11 mouse cellular contexts compared by ENCODE assay signal in genomic region chr4:137471326-137471725, GRCm38 (mm10). TPM values are rescaled to one million over a fixed set of nuclear protein-coding genes. Genes with fewer than 3 reads are reported as not detected.
DNase-seq lines count a peak whose midpoint lies in the region; ATAC-seq and TF ChIP-seq lines count a peak whose summit lies in the region.
"Had no signal": no experiment of that assay in that cellular context is flagged by ENCODE, and none has a peak within 500 bp of the region (broad histone marks: within the 10 kb centered on the region; RNA-seq: fewer than 3 reads in every experiment).

No protein-coding gene starts in this region.

- H3K4me2 ChIP-seq in forebrain, embryonic 13.5 days: no peak overlapping the region
- H3K4me2 ChIP-seq in intestine, embryonic 15.5 days (replicated peaks): peak overlapping the region; percentile 78
- H3K4me2 ChIP-seq in stomach, embryonic 14.5 days (replicated peaks; ENCODE audit: low read depth, low read length): peak overlapping the region; percentile 84
- H3K4me2 ChIP-seq: midbrain, embryonic 11.5 days had no signal

- DNase-seq in forebrain, embryonic 10.5 days (ENCODE audit: extremely low spot score, low spot score): no peak
- no peak for DNase-seq in liver, adult 2 months (ENCODE audit: extremely low read depth, low read depth, low spot score)
- DNase-seq in liver: no peak
- DNase-seq in layer of hippocampus, postnatal 36 days: no peak
- no peak for DNase-seq in layer of hippocampus, adult 8-10 months (ENCODE audit: low spot score in 2 of 2)

- H3K27me3 ChIP-seq in forebrain, embryonic 10.5 days (ENCODE audit: poor library complexity, severe bottlenecking): peaks cover 8% of the 10 kb centered on the region
- H3K27me3 ChIP-seq in forebrain, embryonic 13.5 days: no peaks in the 10 kb centered on the region; the same call in 1 of the 2 replicates
- H3K27me3 ChIP-seq in liver, adult 2 months (ENCODE audit: control insufficient read depth, insufficient read depth, low read length): no peaks in the 10 kb centered on the region
- H3K27me3 ChIP-seq in intestine, embryonic 15.5 days (replicated peaks): no peaks in the 10 kb centered on the region
- H3K27me3 ChIP-seq in stomach, embryonic 14.5 days (ENCODE audit: control insufficient read depth, insufficient read depth, low read length): no peaks in the 10 kb centered on the region

- peak overlapping the region; percentile 93 for H3K27ac ChIP-seq in forebrain, embryonic 10.5 days
- no peak overlapping the region for H3K27ac ChIP-seq in forebrain, embryonic 13.5 days
- peak overlapping the region; percentile 22; the same call in 1 of the 2 replicates for H3K27ac ChIP-seq in liver, adult 2 months (replicated peaks; ENCODE audit: insufficient read depth, low read depth, low read length)
- no peak overlapping the region for H3K27ac ChIP-seq in intestine, embryonic 15.5 days
- H3K27ac ChIP-seq in stomach, embryonic 14.5 days (ENCODE audit: low read length): peak overlapping the region; percentile 45

- 66% methylated on average over 8 of the region's 8 CpGs for WGBS in forebrain, embryonic 10.5 days
- 70% methylated on average over 8 of the region's 8 CpGs for WGBS in forebrain, embryonic 13.5 days
- WGBS in liver, adult 2 months: 77% methylated on average over 8 of the region's 8 CpGs
- 50% methylated on average over 8 of the region's 8 CpGs for WGBS in intestine, embryonic 15.5 days
- WGBS in stomach, embryonic 14.5 days: 49% methylated on average over 8 of the region's 8 CpGs

- H3K36me3 ChIP-seq in forebrain, embryonic 10.5 days (replicated peaks): peaks cover 5% of the 10 kb centered on the region; the same call in 1 of the 2 replicates
- H3K36me3 ChIP-seq in forebrain, embryonic 13.5 days (ENCODE audit: poor library complexity, severe bottlenecking): no peaks in the 10 kb centered on the region
- no peaks in the 10 kb centered on the region for H3K36me3 ChIP-seq in liver, adult 2 months (ENCODE audit: control insufficient read depth, insufficient read depth, low read length)
- H3K36me3 ChIP-seq in intestine, embryonic 15.5 days: no peaks in the 10 kb centered on the region
- no peaks in the 10 kb centered on the region for H3K36me3 ChIP-seq in stomach, embryonic 14.5 days (ENCODE audit: control insufficient read depth, insufficient read depth, low read length)

- no peak for TF ChIP-seq POLR2A in liver, adult 2 months (IDR thresholded peaks at IDR 0.05; ENCODE audit: extremely low read depth, insufficient read depth, low read length)

- peaks cover 86% of the 10 kb centered on the region for H3K4me1 ChIP-seq in forebrain, embryonic 10.5 days
- H3K4me1 ChIP-seq in forebrain, embryonic 13.5 days: peaks cover 31% of the 10 kb centered on the region
- 0 out of 2 replicates have a peak, but pooled peaks cover 3% of the 10 kb centered on the region for H3K4me1 ChIP-seq in liver, adult 2 months (ENCODE audit: control insufficient read depth, insufficient read depth, low read length)
- H3K4me1 ChIP-seq in intestine, embryonic 15.5 days (replicated peaks): peaks cover 76% of the 10 kb centered on the region
- H3K4me1 ChIP-seq in stomach, embryonic 14.5 days (ENCODE audit: control insufficient read depth, insufficient read depth, low read length): peaks cover 55% of the 10 kb centered on the region

- no peaks in the 10 kb centered on the region for H3K9me3 ChIP-seq in forebrain, embryonic 10.5 days
- no peaks in the 10 kb centered on the region for H3K9me3 ChIP-seq in forebrain, embryonic 13.5 days (replicated peaks)
- H3K9me3 ChIP-seq in intestine, embryonic 15.5 days: no peaks in the 10 kb centered on the region
- no peaks in the 10 kb centered on the region for H3K9me3 ChIP-seq in stomach, embryonic 14.5 days (ENCODE audit: control insufficient read depth, low read depth, low read length)

- no peak overlapping the region for H3K9ac ChIP-seq in forebrain, embryonic 13.5 days
- no peak overlapping the region for H3K9ac ChIP-seq in liver, adult 2 months (ENCODE audit: low read depth, low read length)
- peak overlapping the region; percentile 17; the same call in 1 of the 2 replicates for H3K9ac ChIP-seq in intestine, embryonic 15.5 days
- H3K9ac ChIP-seq in stomach, embryonic 14.5 days (replicated peaks; ENCODE audit: low read depth, low read length): no peak overlapping the region

- no peak for TF ChIP-seq CTCF in liver, adult 2 months (IDR thresholded peaks at IDR 0.05; ENCODE audit: low read depth, low read length)

- peak overlapping the region; percentile 85; the same call in 1 of the 2 replicates for H3K4me3 ChIP-seq in forebrain, embryonic 10.5 days
- no peak overlapping the region for H3K4me3 ChIP-seq in forebrain, embryonic 13.5 days
- peak overlapping the region; percentile 31; the same call in 1 of the 2 replicates for H3K4me3 ChIP-seq in liver, adult 2 months (ENCODE audit: insufficient read depth, low read depth, low read length)
- 0 out of 2 replicates have a peak overlapping the region, but pooled peaks have one; percentile 73 for H3K4me3 ChIP-seq in intestine, embryonic 15.5 days (replicated peaks)
- H3K4me3 ChIP-seq in stomach, embryonic 14.5 days (ENCODE audit: low read depth, low read length): no peak overlapping the region

- H3K79me2 ChIP-seq in liver, adult 2 months (ENCODE audit: control insufficient read depth, insufficient read depth, low read length): peaks cover 4% of the 10 kb centered on the region; the same call in 1 of the 2 replicates

- no peak for ATAC-seq in forebrain, embryonic 13.5 days
- no peak for ATAC-seq in intestine, embryonic 15.5 days
- no peak for ATAC-seq in stomach, embryonic 14.5 days (ENCODE audit: insufficient number of reproducible peaks, insufficient read depth, low FRiP score, low read depth)

RNA-seq across cellular contexts. Expression of gene Hspg2, which starts 2.8 kb away (rescaled TPM):
- 15.6 and 17.9 TPM in 2 replicates for polyA plus RNA-seq in forebrain, embryonic 10.5 days (2016; fragmentation: Nextera tagmentation; extraction: Ambion mirVana)
- polyA plus RNA-seq in forebrain, embryonic 13.5 days (2015; fragmentation: Nextera tagmentation; extraction: Ambion mirVana): 4.8 and 6.5 TPM in 2 replicates
- 7.2 and 11.8 TPM in 2 replicates for total RNA-seq in liver, adult 2 months (2014; rRNA removed)
- polyA plus RNA-seq in liver, adult 2 months (2012; rRNA removed): 7.2 and 7.6 TPM in 2 replicates
- polyA plus RNA-seq in intestine, embryonic 15.5 days (2015; fragmentation: Nextera tagmentation; extraction: Ambion mirVana): 20.9 and 23.0 TPM in 2 replicates
- 42.6 and 44.1 TPM in 2 replicates for polyA plus RNA-seq in stomach, embryonic 14.5 days (2014; fragmentation: Nextera tagmentation; extraction: Ambion mirVana)
- 1 to 10 TPM; 6.4 to 7.3 TPM for total RNA-seq in layer of hippocampus, postnatal 36 days (2021)
- total RNA-seq in layer of hippocampus, adult 8-10 months (2022): 1 to 10 TPM; 4.2 to 6.1 (median 5.6) TPM

RNA-seq across cellular contexts. Expression of gene 1700013G24Rik, which starts 18.2 kb away (rescaled TPM):
- polyA plus RNA-seq in forebrain, embryonic 10.5 days (2016; fragmentation: Nextera tagmentation; extraction: Ambion mirVana): not detected in 2 replicates
- not detected in 2 replicates for polyA plus RNA-seq in forebrain, embryonic 13.5 days (2015; fragmentation: Nextera tagmentation; extraction: Ambion mirVana)
- not detected in 2 replicates for total RNA-seq in liver, adult 2 months (2014; rRNA removed)
- polyA plus RNA-seq in liver, adult 2 months (2012; rRNA removed): 0.09 TPM in 1 of 2 replicates, not detected in the other
- not detected in 2 replicates for polyA plus RNA-seq in intestine, embryonic 15.5 days (2015; fragmentation: Nextera tagmentation; extraction: Ambion mirVana)
- polyA plus RNA-seq in stomach, embryonic 14.5 days (2014; fragmentation: Nextera tagmentation; extraction: Ambion mirVana): not detected in 2 replicates
- not detected for total RNA-seq in layer of hippocampus, postnatal 36 days (2021)
- not detected for total RNA-seq in layer of hippocampus, adult 8-10 months (2022)
- total RNA-seq: gastrocnemius, postnatal 36 days; layer of hippocampus, postnatal 14 days had no signal
- polyA plus RNA-seq: midbrain, embryonic 11.5 days had no signal

RNA-seq across cellular contexts. Expression of gene Cela3b, which starts 41.0 kb away (rescaled TPM):
- not detected in 2 replicates for polyA plus RNA-seq in forebrain, embryonic 10.5 days (2016; fragmentation: Nextera tagmentation; extraction: Ambion mirVana)
- polyA plus RNA-seq in forebrain, embryonic 13.5 days (2015; fragmentation: Nextera tagmentation; extraction: Ambion mirVana): not detected in 2 replicates
- 16.6 and 59.5 TPM in 2 replicates for total RNA-seq in liver, adult 2 months (2014; rRNA removed)
- polyA plus RNA-seq in liver, adult 2 months (2012; rRNA removed): 0.42 and 1.0 TPM in 2 replicates
- polyA plus RNA-seq in intestine, embryonic 15.5 days (2015; fragmentation: Nextera tagmentation; extraction: Ambion mirVana): 74.8 and 281 TPM in 2 replicates
- polyA plus RNA-seq in stomach, embryonic 14.5 days (2014; fragmentation: Nextera tagmentation; extraction: Ambion mirVana): 1.0 TPM in 1 of 2 replicates, not detected in the other
- total RNA-seq in layer of hippocampus, postnatal 36 days (2021): not detected
- total RNA-seq in layer of hippocampus, adult 8-10 months (2022): not detected
- total RNA-seq: gastrocnemius, postnatal 36 days; layer of hippocampus, postnatal 14 days had no signal
- polyA plus RNA-seq: midbrain, embryonic 11.5 days had no signal

Comparison
In these comparisons a context has a peak if more than half of its experiments do, and no peak if none do; other contexts are left out.
1. H3K27ac ChIP-seq: peak in forebrain, embryonic 10.5 days (single experiment), liver, adult 2 months (single experiment) and stomach, embryonic 14.5 days (single experiment); none in forebrain, embryonic 13.5 days (single experiment) and intestine, embryonic 15.5 days (single experiment).
2. H3K4me3 ChIP-seq: peak in forebrain, embryonic 10.5 days (single experiment), liver, adult 2 months (single experiment) and intestine, embryonic 15.5 days (single experiment); none in forebrain, embryonic 13.5 days (single experiment) and stomach, embryonic 14.5 days (single experiment).
3. RNA of gene Cela3b, which starts 41.0 kb away (polyA plus RNA-seq): 74.8 to 281 TPM in intestine, embryonic 15.5 days; 0.42 to 1.0 TPM in liver, adult 2 months, not detected in forebrain, embryonic 13.5 days, not detected in forebrain, embryonic 10.5 days and 1.0 TPM in stomach, embryonic 14.5 days; every median in the first group is over 10 times any median in the second.